In genomic region chr7:16820271-16820763, GRCm38 (mm10) we compare ENCODE assay signal across 15 mouse cellular contexts. TPM values are rescaled to one million over a fixed set of nuclear protein-coding genes. Genes with fewer than 3 reads are reported as not detected.
DNase-seq lines count a peak whose midpoint lies in the region; ATAC-seq and TF ChIP-seq lines count a peak whose summit lies in the region.
"Had no signal": no experiment of that assay in that cellular context is flagged by ENCODE, and none has a peak within 500 bp of the region (broad histone marks: within the 10 kb centered on the region; RNA-seq: fewer than 3 reads in every experiment).

No protein-coding gene starts in this region.

- no peak for ATAC-seq in activated CD4-positive, CD25-positive, alpha-beta regulatory T cell, adult 4 months
- ATAC-seq: CD4-positive, CD25-positive, alpha-beta regulatory T cell, adult 4 months; Patski had no signal

- peaks cover 9% of the 10 kb centered on the region for H3K79me2 ChIP-seq in heart, adult 2 months (replicated peaks; ENCODE audit: control insufficient read depth, insufficient read depth, low read length)
- peaks cover 84% of the 10 kb centered on the region for H3K79me2 ChIP-seq in macrophage (ENCODE audit: inconsistent target)

- no peak for TF ChIP-seq EP300 in heart, adult 2 months (IDR thresholded peaks at IDR 0.05; ENCODE audit: insufficient read depth, low read depth, low read length)

- no peaks in the 10 kb centered on the region for H3K27me3 ChIP-seq in heart, adult 2 months (ENCODE audit: control insufficient read depth, insufficient read depth, low read length)
- H3K27me3 ChIP-seq in embryonic facial prominence, embryonic 10.5 days (replicated peaks; ENCODE audit: low read depth, poor library complexity, severe bottlenecking) = no peaks in the 10 kb centered on the region
- H3K27me3 ChIP-seq: embryonic facial prominence, embryonic 15.5 days; Patski had no signal

- WGBS in heart, adult 2 months = 34% methylated on average over 5 of the region's 5 CpGs
- 66% methylated on average over 5 of the region's 5 CpGs for WGBS in embryonic facial prominence, embryonic 10.5 days
- WGBS in macrophage (ENCODE audit: missing documents) = 51% methylated on average over 5 of the region's 5 CpGs

- no peak for TF ChIP-seq POLR2A in heart, adult 2 months (IDR thresholded peaks at IDR 0.05; ENCODE audit: insufficient read depth, low read depth, low read length)

- H3K36me3 ChIP-seq in heart, adult 2 months (ENCODE audit: control insufficient read depth, insufficient read depth, low read length) = peaks cover 9% of the 10 kb centered on the region; the same call in 1 of the 2 replicates
- peaks cover 44% of the 10 kb centered on the region for H3K36me3 ChIP-seq in embryonic facial prominence, embryonic 10.5 days (replicated peaks)
- peaks cover 15% of the 10 kb centered on the region for H3K36me3 ChIP-seq in macrophage (ENCODE audit: inconsistent target)

- TF ChIP-seq CTCF in heart, adult 2 months (IDR thresholded peaks at IDR 0.05) = no peak
- no peak for TF ChIP-seq CTCF in left cerebral cortex, adult 2 months (IDR thresholded peaks at IDR 0.05)

- no peak for DNase-seq in heart, adult 2 months
- no peak for DNase-seq in heart, postnatal 4 days
- DNase-seq in left cerebral cortex, adult 2 months (ENCODE audit: extremely low spot score in 1 of 2, low spot score in 2 of 2) = no peak
- no peak for DNase-seq in left cerebral cortex, postnatal 25 days (ENCODE audit: low spot score in 2 of 2)
- no peak for DNase-seq in embryonic facial prominence, embryonic 10.5 days (ENCODE audit: low spot score)
- DNase-seq in right cerebral cortex, postnatal 14 days = no peak
- DNase-seq: adrenal gland, postnatal 10 days; kidney, postnatal 14 days; lung, postnatal 14 days; spleen, adult 18-20 months had no signal

- no peak overlapping the region for H3K9ac ChIP-seq in heart, adult 2 months (ENCODE audit: low read depth, low read length)
- H3K9ac ChIP-seq: embryonic facial prominence, embryonic 15.5 days had no signal

- peak overlapping the region; percentile 7 for H3K27ac ChIP-seq in heart, adult 2 months
- H3K27ac ChIP-seq in left cerebral cortex, adult 2 months = peak overlapping the region; percentile 100
- H3K27ac ChIP-seq in embryonic facial prominence, embryonic 10.5 days (replicated peaks) = 0 out of 2 replicates have a peak overlapping the region, but pooled peaks have one; percentile 35
- peak overlapping the region; percentile 41 for H3K27ac ChIP-seq in macrophage
- H3K27ac ChIP-seq: embryonic facial prominence, embryonic 15.5 days had no signal

- H3K4me3 ChIP-seq in heart, adult 2 months = no peak overlapping the region
- H3K4me3 ChIP-seq in left cerebral cortex, adult 2 months = no peak overlapping the region; the same call in 1 of the 2 replicates
- peak overlapping the region; percentile 22; the same call in 1 of the 2 replicates for H3K4me3 ChIP-seq in embryonic facial prominence, embryonic 10.5 days
- H3K4me3 ChIP-seq in macrophage (ENCODE audit: inconsistent target) = no peak overlapping the region
- H3K4me3 ChIP-seq: embryonic facial prominence, embryonic 15.5 days had no signal

- peaks cover 44% of the 10 kb centered on the region for H3K4me1 ChIP-seq in heart, adult 2 months (ENCODE audit: control insufficient read depth, insufficient read depth, low read length)
- peaks cover 67% of the 10 kb centered on the region for H3K4me1 ChIP-seq in embryonic facial prominence, embryonic 10.5 days

- intact Hi-C loops in heart, adult 2 months (cut with DNase I) = no loop called here
- intact Hi-C loops in left cerebral cortex, adult 2 months (cut with DNase I) = loop anchor here (5.0 kb wide), 1 partner anchor 418 kb away; the partner anchor contains the start of gene Zc3h4
- intact Hi-C loops in left cerebral cortex, postnatal 25 days (cut with DNase I) = no loop called here

- no peaks in the 10 kb centered on the region for H3K9me3 ChIP-seq in embryonic facial prominence, embryonic 10.5 days
- H3K9me3 ChIP-seq: embryonic facial prominence, embryonic 15.5 days had no signal

RNA-seq across cellular contexts. Expression of gene Fkrp, which starts 3.8 kb away (rescaled TPM):
- 10 to 100 TPM; 49.5 to 52.8 TPM for total RNA-seq in heart, adult 2 months (2021)
- 40.3 and 51.3 TPM in 2 replicates for polyA plus RNA-seq in heart, adult 2 months (2012; rRNA removed)
- total RNA-seq in heart, postnatal 4 days (2021) = 10 to 100 TPM; 45.0 to 49.2 TPM
- total RNA-seq in left cerebral cortex, adult 2 months (2021) = 10 to 100 TPM; 51.0 to 52.2 TPM
- 10 to 100 TPM; 47.7 to 50.8 TPM for total RNA-seq in left cerebral cortex, postnatal 25 days (2021)
- polyA plus RNA-seq in embryonic facial prominence, embryonic 10.5 days (2016; fragmentation: Nextera tagmentation; extraction: Ambion mirVana) = 26.1 and 28.5 TPM in 2 replicates
- total RNA-seq in macrophage (2018; cell fraction: chromatin; rRNA removed) = 10 to 100 TPM in 24 of 26 experiments, 1 to 10 TPM in 2; 6.6 to 22.3 (median 15.6) TPM
- total RNA-seq in macrophage (2018; cell fraction: cytosol; rRNA removed) = 10 to 100 TPM; 13.5 to 30.2 (median 19.0) TPM
- 10 to 100 TPM; 18.6 to 38.5 (median 25.3) TPM for total RNA-seq in macrophage (2018; cell fraction: nucleus; rRNA removed)
- polyA plus RNA-seq in macrophage (2018) = 17.4 to 25.4 TPM (median 20.5 TPM) in 3 replicates
- polyA plus RNA-seq in activated CD4-positive, CD25-positive, alpha-beta regulatory T cell, adult 4 months (2017; shearing (Covaris generic)) = 1 to 10 TPM; 6.5 to 7.5 TPM

RNA-seq across cellular contexts. Expression of gene Strn4, which starts 4.6 kb away (rescaled TPM):
- 10 to 100 TPM; 55.5 to 56.2 TPM for total RNA-seq in heart, adult 2 months (2021)
- polyA plus RNA-seq in heart, adult 2 months (2012; rRNA removed) = 94.2 and 101 TPM in 2 replicates
- 10 to 100 TPM; 87.0 to 99.9 TPM for total RNA-seq in heart, postnatal 4 days (2021)
- total RNA-seq in left cerebral cortex, adult 2 months (2021) = 100 to 1,000 TPM; 287 to 321 TPM
- 100 to 1,000 TPM; 314 to 335 TPM for total RNA-seq in left cerebral cortex, postnatal 25 days (2021)
- 129 and 131 TPM in 2 replicates for polyA plus RNA-seq in embryonic facial prominence, embryonic 10.5 days (2016; fragmentation: Nextera tagmentation; extraction: Ambion mirVana)
- 100 to 1,000 TPM in 24 of 26 experiments, 10 to 100 TPM in 2; 81.7 to 358 (median 193) TPM for total RNA-seq in macrophage (2018; cell fraction: chromatin; rRNA removed)
- 10 to 100 TPM; 30.5 to 51.8 (median 41.1) TPM for total RNA-seq in macrophage (2018; cell fraction: cytosol; rRNA removed)
- total RNA-seq in macrophage (2018; cell fraction: nucleus; rRNA removed) = 100 to 1,000 TPM in 11 of 26 experiments, 10 to 100 TPM in 15; 51.2 to 188 (median 95.8) TPM
- polyA plus RNA-seq in macrophage (2018) = 26.7 to 43.9 TPM (median 39.6 TPM) in 3 replicates
- 10 to 100 TPM; 23.0 to 23.1 TPM for polyA plus RNA-seq in activated CD4-positive, CD25-positive, alpha-beta regulatory T cell, adult 4 months (2017; shearing (Covaris generic))

RNA-seq across cellular contexts. Expression of gene Prkd2, which starts 22.4 kb away (rescaled TPM):
- 10 to 100 TPM; 15.3 to 19.9 TPM for total RNA-seq in heart, adult 2 months (2021)
- polyA plus RNA-seq in heart, adult 2 months (2012; rRNA removed) = 24.5 and 26.2 TPM in 2 replicates
- total RNA-seq in heart, postnatal 4 days (2021) = 10 to 100 TPM; 23.0 to 23.4 TPM
- total RNA-seq in left cerebral cortex, adult 2 months (2021) = 10 to 100 TPM in 1 of 2 experiments, 1 to 10 TPM in 1; 6.3 to 12.0 TPM
- total RNA-seq in left cerebral cortex, postnatal 25 days (2021) = 1 to 10 TPM; 3.8 to 7.3 TPM
- polyA plus RNA-seq in embryonic facial prominence, embryonic 10.5 days (2016; fragmentation: Nextera tagmentation; extraction: Ambion mirVana) = 12.9 and 13.1 TPM in 2 replicates
- total RNA-seq in macrophage (2018; cell fraction: chromatin; rRNA removed) = 10 to 100 TPM in 18 of 26 experiments, 1 to 10 TPM in 8; 3.4 to 27.0 (median 12.2) TPM
- 1 to 10 TPM; 2.7 to 8.6 (median 5.6) TPM for total RNA-seq in macrophage (2018; cell fraction: cytosol; rRNA removed)
- 10 to 100 TPM in 10 of 26 experiments, 1 to 10 TPM in 16; 3.1 to 15.4 (median 7.7) TPM for total RNA-seq in macrophage (2018; cell fraction: nucleus; rRNA removed)
- polyA plus RNA-seq in macrophage (2018) = 3.7 to 6.1 TPM (median 4.8 TPM) in 3 replicates
- 10 to 100 TPM; 45.7 to 47.6 TPM for polyA plus RNA-seq in activated CD4-positive, CD25-positive, alpha-beta regulatory T cell, adult 4 months (2017; shearing (Covaris generic))

RNA-seq across cellular contexts. Expression of gene Slc1a5, which starts 39.2 kb away (rescaled TPM):
- total RNA-seq in heart, adult 2 months (2021) = 10 to 100 TPM; 20.9 to 26.1 TPM
- 35.6 and 57.0 TPM in 2 replicates for polyA plus RNA-seq in heart, adult 2 months (2012; rRNA removed)
- total RNA-seq in heart, postnatal 4 days (2021) = 10 to 100 TPM; 28.4 to 28.7 TPM
- 1 to 10 TPM; 3.2 to 6.2 TPM for total RNA-seq in left cerebral cortex, adult 2 months (2021)
- 1 to 10 TPM; 3.9 to 4.9 TPM for total RNA-seq in left cerebral cortex, postnatal 25 days (2021)
- polyA plus RNA-seq in embryonic facial prominence, embryonic 10.5 days (2016; fragmentation: Nextera tagmentation; extraction: Ambion mirVana) = 37.3 and 40.5 TPM in 2 replicates
- 10 to 100 TPM; 10.7 to 39.0 (median 19.8) TPM for total RNA-seq in macrophage (2018; cell fraction: chromatin; rRNA removed)
- 10 to 100 TPM in 4 of 26 experiments, 1 to 10 TPM in 22; 3.3 to 11.9 (median 7.5) TPM for total RNA-seq in macrophage (2018; cell fraction: cytosol; rRNA removed)
- 10 to 100 TPM; 11.1 to 88.3 (median 26.6) TPM for total RNA-seq in macrophage (2018; cell fraction: nucleus; rRNA removed)
- polyA plus RNA-seq in macrophage (2018) = 4.0 to 23.3 TPM (median 15.1 TPM) in 3 replicates
- polyA plus RNA-seq in activated CD4-positive, CD25-positive, alpha-beta regulatory T cell, adult 4 months (2017; shearing (Covaris generic)) = 100 to 1,000 TPM; 143 to 179 TPM

RNA-seq across cellular contexts. Expression of gene Dact3, which starts 54.8 kb away (rescaled TPM):
- total RNA-seq in heart, adult 2 months (2021) = 10 to 100 TPM in 1 of 2 experiments, 1 to 10 TPM in 1; 8.6 to 12.1 TPM
- 19.6 and 20.0 TPM in 2 replicates for polyA plus RNA-seq in heart, adult 2 months (2012; rRNA removed)
- total RNA-seq in heart, postnatal 4 days (2021) = 10 to 100 TPM; 45.2 to 48.6 TPM
- 100 to 1,000 TPM; 188 to 196 TPM for total RNA-seq in left cerebral cortex, adult 2 months (2021)
- total RNA-seq in left cerebral cortex, postnatal 25 days (2021) = 100 to 1,000 TPM; 176 to 184 TPM
- polyA plus RNA-seq in embryonic facial prominence, embryonic 10.5 days (2016; fragmentation: Nextera tagmentation; extraction: Ambion mirVana) = 5.5 and 6.0 TPM in 2 replicates
- total RNA-seq in macrophage (2018; cell fraction: chromatin; rRNA removed) = 1 to 10 TPM in 2 of 26 experiments, under 1 TPM in 2, not detected in 22; 0.22 to 3.4 (median 0.92) TPM
- total RNA-seq in macrophage (2018; cell fraction: cytosol; rRNA removed) = under 1 TPM; 0.03 to 0.60 (median 0.14) TPM
- total RNA-seq in macrophage (2018; cell fraction: nucleus; rRNA removed) = under 1 TPM in 16 of 26 experiments, not detected in 10; 0.12 to 0.49 (median 0.28) TPM
- 0.15 to 0.32 TPM (median 0.31 TPM) in 3 replicates for polyA plus RNA-seq in macrophage (2018)
- polyA plus RNA-seq in activated CD4-positive, CD25-positive, alpha-beta regulatory T cell, adult 4 months (2017; shearing (Covaris generic)) = not detected
- polyA plus RNA-seq: CD4-positive, CD25-positive, alpha-beta regulatory T cell, adult 4 months had no signal

Comparison
In these comparisons a context has a peak if more than half of its experiments do, and no peak if none do; other contexts are left out.
1. H3K27ac ChIP-seq: peak in every context shown above with its lines; median percentile 100 in left cerebral cortex, adult 2 months; 41 in macrophage; 35 in embryonic facial prominence, embryonic 10.5 days; 7 in heart, adult 2 months.